Mouse (Mus musculus): ENCODE results near the gene Art3. TPM values are rescaled to one million over a fixed set of nuclear protein-coding genes. Genes with fewer than 3 reads are reported as not detected.
"Not testable (repeated sequence)": the region's sequence is repeated elsewhere in the genome, so short reads cannot be mapped to it uniquely, and the experiment has no call there.

The Art3 gene
- polyA plus RNA-seq, 1 experiment from 2014 or later: 2.6 TPM

DNA sequence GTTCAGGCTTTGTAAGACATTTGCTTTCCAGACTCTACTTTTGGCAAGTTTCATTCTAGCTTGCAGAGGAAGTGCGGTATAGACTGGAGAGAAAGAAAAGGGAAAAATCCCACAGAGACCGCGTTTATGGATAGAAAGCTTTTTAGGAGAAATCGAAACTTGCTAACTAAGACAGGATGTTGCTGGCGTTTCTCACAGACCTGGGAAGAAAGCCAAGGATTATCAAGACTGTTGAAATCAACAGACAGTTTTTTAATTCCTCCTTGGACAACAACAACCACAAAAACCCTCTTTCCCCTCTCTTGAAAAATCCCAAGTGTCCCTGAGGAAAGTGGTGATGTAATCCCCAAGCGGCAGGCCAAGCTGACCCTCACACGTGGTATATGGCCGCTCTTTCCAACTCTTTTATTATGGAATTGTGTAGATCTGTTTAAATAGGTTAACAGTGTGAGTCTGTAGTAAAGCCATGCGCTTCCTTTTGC is 773 bp downstream of the Art3 start:
- Histone ChIP-seq H3K27me3 (ENCODE audit: insufficient read depth, low read length) (no peaks in the 10 kb centered on the region), H3K27ac (ENCODE audit: low read length) (peak overlapping the region; percentile 61), H3K4me3 (ENCODE audit: low read length) (no peak overlapping the region), H3K9me3 (ENCODE audit: low read length) (no peaks in the 10 kb centered on the region), H3K4me1 (ENCODE audit: insufficient read depth, low read length) (no peaks in the 10 kb centered on the region), H3K36me3 (ENCODE audit: insufficient read depth, low read length) (no peaks in the 10 kb centered on the region), H3K9ac (replicated peaks; ENCODE audit: low read length) (no peak overlapping the region), H3K4me2 (replicated peaks; ENCODE audit: low read depth, low read length) (peak overlapping the region; percentile 32)
- WGBS: 50% methylated on average over 9 of the region's 9 CpGs
- peak; percentile 49; the same call in 1 of the 2 replicates for ATAC-seq (ENCODE audit: low FRiP score, low TSS enrichment)

DNA sequence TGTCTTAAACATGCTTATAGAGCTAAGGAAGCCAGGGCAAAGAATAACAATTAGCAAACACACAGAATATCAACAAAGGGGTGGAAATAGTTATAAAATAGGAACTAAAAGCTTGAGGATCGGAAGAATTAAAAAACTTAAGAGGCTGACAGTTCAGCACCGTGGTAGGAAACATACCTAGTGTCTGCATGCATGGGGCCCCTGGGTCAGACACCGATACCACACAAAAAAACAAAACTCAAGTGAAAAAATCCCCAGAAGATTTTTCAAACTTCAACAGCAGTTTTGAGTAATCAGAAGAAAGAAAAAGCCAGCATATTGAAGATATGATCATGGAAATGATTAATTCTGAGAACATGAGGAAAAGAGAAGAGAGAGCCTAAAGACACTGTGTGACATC is 5.1 kb downstream of the Art3 start:
- H3K36me3 ChIP-seq (ENCODE audit: insufficient read depth, low read length): no peaks in the 10 kb centered on the region
- no peak for ATAC-seq (ENCODE audit: low FRiP score, low TSS enrichment)
- H3K4me2 ChIP-seq (replicated peaks; ENCODE audit: low read depth, low read length): no peak overlapping the region
- no peak overlapping the region for H3K9ac ChIP-seq (replicated peaks; ENCODE audit: low read length)
- H3K27me3 ChIP-seq (ENCODE audit: insufficient read depth, low read length): no peaks in the 10 kb centered on the region
- H3K4me1 ChIP-seq (ENCODE audit: insufficient read depth, low read length): no peaks in the 10 kb centered on the region
- WGBS: 77% methylated on average over 3 of the region's 3 CpGs
- no peak overlapping the region for H3K27ac ChIP-seq (ENCODE audit: low read length)
- no peaks in the 10 kb centered on the region for H3K9me3 ChIP-seq (ENCODE audit: low read length)
- H3K4me3 ChIP-seq (ENCODE audit: low read length): no peak overlapping the region

DNA sequence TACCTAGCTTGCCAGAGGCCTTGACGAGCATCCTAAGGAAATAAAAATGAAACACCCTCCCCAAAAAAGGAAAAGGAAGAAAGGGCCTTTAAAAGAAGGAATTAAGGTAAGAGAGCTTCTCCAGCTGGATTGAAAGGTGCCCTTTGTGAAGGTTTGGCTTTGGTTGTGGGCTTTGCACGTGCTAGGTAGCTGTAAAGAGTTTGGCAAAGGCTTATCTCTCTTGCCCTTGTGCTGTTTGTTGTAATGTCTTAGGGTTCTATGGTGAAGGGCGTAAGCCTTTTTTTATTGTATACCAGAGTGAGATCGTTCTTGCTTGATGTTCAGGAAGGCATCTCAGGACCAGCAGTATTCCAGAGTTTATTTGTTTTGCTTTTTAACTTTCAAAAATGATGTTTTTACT is 9.0 kb downstream of the Art3 start:
- Histone ChIP-seq H3K36me3 (ENCODE audit: insufficient read depth, low read length) (no peaks in the 10 kb centered on the region), H3K9me3 (ENCODE audit: low read length) (no peaks in the 10 kb centered on the region), H3K4me1 (ENCODE audit: insufficient read depth, low read length) (no peaks in the 10 kb centered on the region), H3K4me2 (replicated peaks; ENCODE audit: low read depth, low read length) (no peak overlapping the region), H3K4me3 (ENCODE audit: low read length) (no peak overlapping the region), H3K27ac (ENCODE audit: low read length) (no peak overlapping the region), H3K27me3 (ENCODE audit: insufficient read depth, low read length) (no peaks in the 10 kb centered on the region), H3K9ac (replicated peaks; ENCODE audit: low read length) (no peak overlapping the region)
- WGBS: 74% methylated on average over 4 of the region's 4 CpGs
- ATAC-seq (ENCODE audit: low FRiP score, low TSS enrichment): no peak

DNA sequence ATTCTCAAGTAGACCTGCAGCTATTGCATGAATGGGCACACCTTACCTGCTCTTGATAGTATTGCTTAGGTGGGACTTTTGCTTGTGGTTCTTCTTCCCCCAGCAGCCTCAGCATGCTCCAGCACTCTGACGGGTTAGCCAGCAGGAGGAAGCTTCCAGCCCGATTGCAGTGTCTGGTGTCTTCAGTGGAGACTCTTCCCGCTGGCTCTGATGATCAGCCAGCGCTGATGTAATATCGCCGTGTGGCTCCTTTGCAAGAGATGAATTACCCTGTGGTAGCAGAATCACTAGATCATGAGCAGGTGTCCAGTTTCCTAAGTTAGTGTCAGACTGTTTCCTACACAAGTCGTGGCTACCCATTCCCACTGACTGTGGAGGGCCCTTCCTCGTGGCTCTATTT is 13.4 kb downstream of the Art3 start:
- Histone ChIP-seq H3K9me3 (ENCODE audit: low read length) (no peaks in the 10 kb centered on the region), H3K4me3 (ENCODE audit: low read length) (no peak overlapping the region), H3K4me1 (ENCODE audit: insufficient read depth, low read length) (peaks cover 13% of the 10 kb centered on the region), H3K27me3 (ENCODE audit: insufficient read depth, low read length) (0 out of 2 replicates have a peak, but pooled peaks cover 4% of the 10 kb centered on the region), H3K36me3 (ENCODE audit: insufficient read depth, low read length) (no peaks in the 10 kb centered on the region), H3K27ac (ENCODE audit: low read length) (no peak overlapping the region), H3K9ac (replicated peaks; ENCODE audit: low read length) (no peak overlapping the region), H3K4me2 (replicated peaks; ENCODE audit: low read depth, low read length) (no peak overlapping the region)
- no peak for ATAC-seq (ENCODE audit: low FRiP score, low TSS enrichment)
- 81% methylated on average over 8 of the region's 8 CpGs for WGBS

DNA sequence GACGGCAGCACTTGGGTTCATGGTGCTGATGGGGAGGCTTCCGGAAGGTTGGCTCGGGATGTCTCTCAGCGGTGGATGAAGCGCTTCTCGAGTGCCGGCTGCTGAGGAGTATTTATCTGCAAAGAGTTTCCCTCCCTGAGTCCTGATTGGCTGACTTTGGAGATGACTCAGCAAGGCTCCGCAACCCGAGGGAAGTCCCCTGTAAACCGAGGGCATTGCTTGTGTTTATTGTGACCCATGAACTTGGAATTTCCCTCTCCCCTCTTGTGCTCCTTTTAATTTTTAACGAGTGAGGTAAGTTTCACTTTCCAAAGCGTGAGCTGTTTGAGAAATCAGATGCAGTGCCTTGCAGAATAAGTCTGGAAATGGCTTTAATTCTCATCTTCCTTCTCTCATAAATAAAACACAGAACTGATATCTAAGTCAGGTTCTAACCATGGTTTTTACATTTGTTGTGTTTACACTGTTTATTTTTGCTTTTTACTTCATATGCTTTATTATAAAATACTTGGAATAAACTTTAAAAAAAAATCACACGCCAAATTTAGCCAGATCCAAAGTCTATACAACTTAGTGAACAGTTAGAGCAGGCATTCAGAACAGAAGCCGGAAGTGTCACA is 17.3 kb downstream of the Art3 start, which contains the start of gene Cxcl10:
Gene Cxcl10 (minus strand): TSS at position 96 of the 620 bp plus-strand sequence.
- Histone ChIP-seq H3K4me1 (ENCODE audit: insufficient read depth, low read length) (peaks cover 16% of the 10 kb centered on the region), H3K4me2 (replicated peaks; ENCODE audit: low read depth, low read length) (peak within 1 kb of the TSS; percentile 51), H3K9me3 (ENCODE audit: low read length) (no peaks in the 10 kb centered on the region), H3K36me3 (ENCODE audit: insufficient read depth, low read length) (no peaks in the 10 kb centered on the region), H3K27me3 (ENCODE audit: insufficient read depth, low read length) (0 out of 2 replicates have a peak, but pooled peaks cover 4% of the 10 kb centered on the region), H3K4me3 (ENCODE audit: low read length) (peak within 1 kb of the TSS; percentile 34), H3K9ac (replicated peaks; ENCODE audit: low read length) (no peak within 1 kb of the TSS; the same call in 1 of the 2 replicates), H3K27ac (ENCODE audit: low read length) (no peak within 1 kb of the TSS)
- peak; percentile 85 for ATAC-seq (ENCODE audit: low FRiP score, low TSS enrichment)
- 10% methylated on average over 14 of the region's 14 CpGs for WGBS

DNA sequence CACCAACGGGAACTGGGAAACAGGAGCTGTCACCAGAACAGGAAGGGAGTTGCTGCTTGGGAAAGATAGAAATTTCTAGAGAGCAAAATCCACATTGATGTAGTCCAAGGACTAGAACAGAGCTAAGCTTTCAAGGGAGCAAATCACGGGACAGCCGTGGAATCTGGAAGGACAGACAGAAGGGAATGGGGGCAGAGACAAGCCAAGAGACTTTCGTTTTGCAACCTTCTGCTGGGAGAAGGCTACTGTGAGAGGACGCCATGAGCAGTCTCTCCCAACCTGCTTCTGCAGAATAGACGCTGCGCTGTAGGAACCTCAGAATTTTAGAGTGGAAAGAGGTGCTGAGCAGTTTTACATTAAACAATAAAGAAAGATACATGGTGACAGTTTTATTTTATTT is 18.1 kb downstream of the Art3 start:
- Histone ChIP-seq H3K4me3 (ENCODE audit: low read length) (no peak overlapping the region), H3K36me3 (ENCODE audit: insufficient read depth, low read length) (no peaks in the 10 kb centered on the region), H3K9ac (replicated peaks; ENCODE audit: low read length) (no peak overlapping the region), H3K4me1 (ENCODE audit: insufficient read depth, low read length) (peaks cover 16% of the 10 kb centered on the region), H3K27ac (ENCODE audit: low read length) (no peak overlapping the region), H3K9me3 (ENCODE audit: low read length) (no peaks in the 10 kb centered on the region), H3K27me3 (ENCODE audit: insufficient read depth, low read length) (0 out of 2 replicates have a peak, but pooled peaks cover 4% of the 10 kb centered on the region), H3K4me2 (replicated peaks; ENCODE audit: low read depth, low read length) (no peak overlapping the region)
- 71% methylated on average over 7 of the region's 7 CpGs for WGBS
- ATAC-seq (ENCODE audit: low FRiP score, low TSS enrichment): no peak

DNA sequence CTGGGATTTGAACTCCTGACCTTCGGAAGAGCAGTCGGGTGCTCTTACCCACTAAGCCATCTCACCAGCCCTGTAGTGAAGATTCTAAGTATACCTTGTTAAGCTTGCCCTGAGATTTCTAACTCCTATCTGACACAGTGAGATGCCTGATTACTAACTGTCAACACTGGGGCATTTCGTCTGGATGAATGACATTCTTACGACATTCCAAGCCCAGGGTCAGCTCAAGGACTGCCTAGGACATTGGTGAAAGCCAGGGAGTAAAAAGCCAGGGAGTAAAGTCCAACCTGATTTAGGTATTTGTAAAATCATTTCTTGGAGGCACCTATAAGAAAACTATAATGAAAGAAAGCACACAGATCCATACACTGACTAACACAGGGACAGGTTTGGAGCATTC is 21.1 kb downstream of the Art3 start:
- H3K27me3 ChIP-seq (ENCODE audit: insufficient read depth, low read length); H3K4me2 ChIP-seq (replicated peaks; ENCODE audit: low read depth, low read length); H3K27ac ChIP-seq (ENCODE audit: low read length); ATAC-seq (ENCODE audit: low FRiP score, low TSS enrichment); H3K4me3 ChIP-seq (ENCODE audit: low read length); H3K9me3 ChIP-seq (ENCODE audit: low read length); H3K9ac ChIP-seq (replicated peaks; ENCODE audit: low read length); H3K36me3 ChIP-seq (ENCODE audit: insufficient read depth, low read length): not testable (repeated sequence)
- H3K4me1 ChIP-seq (ENCODE audit: insufficient read depth, low read length): peaks cover 16% of the 10 kb centered on the region
- 68% methylated on average over 4 of the region's 4 CpGs for WGBS

DNA sequence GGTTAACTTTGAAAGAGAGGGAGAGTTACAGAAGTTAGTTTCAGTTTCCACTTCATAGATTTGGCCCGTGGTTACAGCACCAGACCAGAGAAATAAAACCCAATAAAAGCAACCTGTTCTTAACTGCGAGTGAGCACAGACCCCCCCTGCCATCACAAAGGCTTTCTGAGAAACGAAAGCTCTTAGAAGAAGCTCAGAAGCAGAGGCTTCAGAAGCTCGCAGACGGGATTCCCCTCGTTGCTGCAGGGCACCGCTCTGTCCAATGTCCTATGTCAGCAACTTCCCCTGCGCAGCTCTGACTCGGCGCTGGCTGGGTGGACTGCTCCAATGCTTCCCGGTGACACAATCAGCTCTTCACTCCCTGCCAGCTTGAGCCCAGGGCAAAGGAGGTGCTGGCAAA is 21.9 kb downstream of the Art3 start:
- Histone ChIP-seq H3K9me3 (ENCODE audit: low read length) (no peaks in the 10 kb centered on the region), H3K4me3 (ENCODE audit: low read length) (peak overlapping the region; percentile 32), H3K36me3 (ENCODE audit: insufficient read depth, low read length) (no peaks in the 10 kb centered on the region), H3K4me2 (replicated peaks; ENCODE audit: low read depth, low read length) (peak overlapping the region; percentile 17; the same call in 1 of the 2 replicates), H3K9ac (replicated peaks; ENCODE audit: low read length) (no peak overlapping the region; the same call in 1 of the 2 replicates), H3K27me3 (ENCODE audit: insufficient read depth, low read length) (0 out of 2 replicates have a peak, but pooled peaks cover under 1% of the 10 kb centered on the region), H3K4me1 (ENCODE audit: insufficient read depth, low read length) (peaks cover 9% of the 10 kb centered on the region), H3K27ac (ENCODE audit: low read length) (no peak overlapping the region)
- 39% methylated on average over 11 of the region's 11 CpGs for WGBS
- no peak for ATAC-seq (ENCODE audit: low FRiP score, low TSS enrichment)

DNA sequence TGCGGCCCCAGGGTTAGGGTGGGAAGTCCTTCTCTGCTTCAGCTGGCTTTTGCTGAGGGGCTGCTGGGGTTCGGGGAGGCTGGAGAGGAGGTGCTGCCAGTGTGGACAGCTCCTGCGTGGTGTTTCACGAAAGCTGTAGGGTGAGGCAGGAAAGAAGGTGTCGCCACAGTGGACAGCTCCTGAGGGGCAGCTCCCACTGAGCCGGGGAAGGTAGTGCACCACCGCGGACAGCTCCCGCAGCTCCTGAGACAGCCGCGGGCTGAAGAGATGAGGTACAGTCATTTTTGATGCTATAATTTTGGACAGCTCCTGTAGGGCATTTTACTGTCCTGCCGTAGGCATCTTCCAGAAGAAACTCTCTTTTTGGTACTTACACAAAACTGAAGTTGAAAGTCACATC is 26.4 kb downstream of the Art3 start:
- no peaks in the 10 kb centered on the region for H3K36me3 ChIP-seq (ENCODE audit: insufficient read depth, low read length)
- H3K4me2 ChIP-seq (replicated peaks; ENCODE audit: low read depth, low read length): no peak overlapping the region
- peak; percentile 86 for ATAC-seq (ENCODE audit: low FRiP score, low TSS enrichment)
- H3K4me3 ChIP-seq (ENCODE audit: low read length): no peak overlapping the region
- no peaks in the 10 kb centered on the region for H3K27me3 ChIP-seq (ENCODE audit: insufficient read depth, low read length)
- H3K9ac ChIP-seq (replicated peaks; ENCODE audit: low read length): no peak overlapping the region
- H3K27ac ChIP-seq (ENCODE audit: low read length): no peak overlapping the region
- 0 out of 2 replicates have a peak, but pooled peaks cover 2% of the 10 kb centered on the region for H3K4me1 ChIP-seq (ENCODE audit: insufficient read depth, low read length)
- H3K9me3 ChIP-seq (ENCODE audit: low read length): no peaks in the 10 kb centered on the region
- WGBS: 27% methylated on average over 12 of the region's 12 CpGs

DNA sequence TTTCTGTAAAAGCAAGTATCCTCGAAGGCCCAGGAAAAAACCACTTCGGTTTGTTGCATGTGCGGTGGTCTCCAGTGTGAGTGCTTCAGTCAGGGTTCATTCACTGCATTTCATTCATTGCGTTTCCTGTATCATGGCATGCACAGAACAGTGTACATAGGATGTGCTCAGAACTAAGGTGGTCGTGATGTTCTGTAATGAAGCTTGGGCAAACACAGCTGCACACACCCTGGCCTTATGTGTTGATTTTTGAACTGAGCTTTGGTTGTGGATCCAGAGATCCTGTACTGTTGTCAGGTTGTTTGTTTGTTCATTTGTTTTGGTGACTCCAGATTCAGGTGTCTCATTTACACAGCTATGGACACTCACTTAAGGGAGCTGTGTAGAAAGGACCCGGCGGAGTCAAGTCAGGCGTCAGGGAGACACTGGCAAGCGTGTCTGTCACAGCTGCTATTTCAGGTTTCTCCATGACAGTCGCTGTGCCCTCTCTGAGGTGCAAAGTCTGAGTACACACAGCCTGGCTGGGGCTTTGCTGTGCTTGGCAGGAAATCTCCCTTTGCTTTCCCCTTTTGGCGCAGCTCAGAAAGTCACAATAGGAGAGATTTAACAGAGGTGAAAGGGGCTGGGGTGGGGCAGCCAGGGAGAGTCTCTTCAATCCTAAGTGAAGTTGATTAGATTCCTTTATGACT is 27.3 kb downstream of the Art3 start:
- no peaks in the 10 kb centered on the region for H3K36me3 ChIP-seq (ENCODE audit: insufficient read depth, low read length)
- H3K27ac ChIP-seq (ENCODE audit: low read length): no peak overlapping the region
- no peaks in the 10 kb centered on the region for H3K27me3 ChIP-seq (ENCODE audit: insufficient read depth, low read length)
- no peaks in the 10 kb centered on the region for H3K9me3 ChIP-seq (ENCODE audit: low read length)
- H3K4me2 ChIP-seq (replicated peaks; ENCODE audit: low read depth, low read length): no peak overlapping the region
- no peak overlapping the region for H3K9ac ChIP-seq (replicated peaks; ENCODE audit: low read length)
- ATAC-seq (ENCODE audit: low FRiP score, low TSS enrichment): no peak; the same call in 1 of the 2 replicates
- no peaks in the 10 kb centered on the region for H3K4me1 ChIP-seq (ENCODE audit: insufficient read depth, low read length)
- 77% methylated on average over 11 of the region's 11 CpGs for WGBS
- H3K4me3 ChIP-seq (ENCODE audit: low read length): no peak overlapping the region

All from kidney, embryonic 16.5 days (tissue).